Mouse (Mus musculus) megakaryocyte, adult 5-6 weeks (primary cell): ENCODE measurements around the gene Vezt. TPM values are rescaled to one million over a fixed set of nuclear protein-coding genes. Genes with fewer than 3 reads are reported as not detected.

Experiments used
- ATAC-seq: 2 replicates; pipeline ENCODE4 v1.8.0; 2016; ENCODE audit warnings: mild to moderate bottlenecking, inconsistent platforms; ENCODE audit not compliant: poor library complexity, severe bottlenecking
- total RNA-seq, 2 experiments: library from RNA; stranded (forward) in 1 of 2; stranded (reverse) in 1 of 2; fragments of 153-499, 151-499 nt in 1 of 2; fragments of 221-1000, 200-1000 nt in 1 of 2; gene quantifications; 2 replicates each; pipeline versions ENCODE4 v1.2.3 to v1.2.4; 2015 to 2017

The Vezt gene
- total RNA-seq, 2 experiments from 2014 or later = 5.0 to 7.7 TPM

DNA sequence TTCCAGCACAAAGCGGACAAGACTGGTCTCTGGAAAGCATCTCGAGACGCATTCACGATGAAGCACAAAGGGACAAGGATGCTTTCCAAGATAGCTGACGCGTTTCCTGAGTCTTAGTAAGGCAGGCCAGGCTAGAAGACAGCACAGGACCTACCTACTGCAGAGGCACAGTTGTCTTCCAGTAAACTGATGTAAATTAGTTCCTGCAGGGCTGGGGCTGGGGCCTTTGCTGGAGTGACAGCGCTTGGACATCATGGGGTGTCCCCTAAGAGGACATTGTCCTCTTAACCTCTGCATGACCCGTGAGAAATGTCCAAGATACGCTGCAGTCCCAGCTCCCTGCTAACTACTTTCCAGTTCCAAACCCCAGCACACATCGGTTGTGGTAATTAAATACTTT is 66.3 kb downstream of the Vezt start:
- no peak for ATAC-seq

DNA sequence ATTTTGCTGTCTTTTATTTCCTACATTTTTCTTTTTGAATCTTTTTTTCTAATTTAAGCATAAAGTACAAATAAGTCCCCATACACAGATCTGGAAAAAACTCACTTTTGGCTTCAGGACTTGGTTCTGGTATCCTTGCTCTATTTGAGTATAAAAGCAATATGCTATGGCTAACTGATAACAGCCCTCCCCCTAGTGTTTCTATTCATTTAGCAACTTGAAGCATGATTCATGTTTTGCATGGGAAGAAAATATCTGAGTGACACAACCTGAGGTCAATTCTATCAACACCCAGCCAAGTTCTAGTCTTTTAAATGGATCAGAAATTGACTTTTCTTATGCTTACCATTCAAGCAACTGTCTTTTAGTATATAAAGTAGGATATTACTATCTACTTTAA is 68.1 kb downstream of the Vezt start:
- ATAC-seq = no peak

GRCm38 (mm10) chr10:93954023-93954422 is 81.6 kb downstream of the Vezt start:
- no peak for ATAC-seq

DNA sequence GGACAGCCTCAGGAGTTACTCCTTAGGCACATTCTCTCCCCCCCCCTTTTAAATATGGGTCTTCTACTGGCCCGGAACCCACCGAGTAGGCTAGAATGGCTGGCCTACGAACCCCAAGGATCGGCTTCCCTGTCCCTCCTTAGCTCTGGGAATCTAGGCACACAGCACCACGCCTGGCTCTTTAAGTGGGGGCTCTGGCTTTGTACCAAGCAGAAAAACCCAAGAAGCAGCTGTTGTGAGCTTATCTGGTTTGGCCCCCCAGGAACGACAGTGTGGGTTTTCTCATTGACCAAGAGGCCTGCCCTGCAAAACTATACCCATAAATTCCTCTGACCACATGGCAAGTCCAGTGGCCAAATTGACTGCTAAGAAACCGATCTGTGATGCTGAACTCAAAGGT is 82.1 kb downstream of the Vezt start:
- ATAC-seq = no peak

GRCm38 (mm10) chr10:93950991-93951390 is 84.6 kb downstream of the Vezt start:
- ATAC-seq = no peak

DNA sequence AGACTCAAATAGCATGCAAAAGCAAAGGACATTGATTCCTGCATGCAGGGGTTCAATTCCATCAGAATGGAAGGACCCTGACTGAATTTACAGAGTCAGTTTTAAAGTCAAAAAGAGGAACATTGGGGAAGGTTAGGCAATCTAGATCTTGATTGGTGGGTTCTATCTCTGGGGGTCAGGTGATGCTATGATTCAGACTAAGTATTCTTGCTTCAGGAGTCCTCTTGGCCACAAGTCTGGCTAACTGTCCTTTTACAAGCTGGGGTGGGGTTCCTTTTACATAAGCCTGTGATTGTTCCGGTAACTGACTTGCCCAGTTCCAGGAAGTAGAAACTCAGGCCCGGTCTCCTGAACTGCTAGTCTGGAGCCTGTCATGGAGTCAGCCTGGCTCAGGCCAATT is 85.7 kb downstream of the Vezt start:
- peak; percentile 83 for ATAC-seq

- peak; percentile 55 for ATAC-seq
Measured at GRCm38 (mm10) chr10:93945843-93946499, 89.6 kb downstream of the Vezt start.

DNA sequence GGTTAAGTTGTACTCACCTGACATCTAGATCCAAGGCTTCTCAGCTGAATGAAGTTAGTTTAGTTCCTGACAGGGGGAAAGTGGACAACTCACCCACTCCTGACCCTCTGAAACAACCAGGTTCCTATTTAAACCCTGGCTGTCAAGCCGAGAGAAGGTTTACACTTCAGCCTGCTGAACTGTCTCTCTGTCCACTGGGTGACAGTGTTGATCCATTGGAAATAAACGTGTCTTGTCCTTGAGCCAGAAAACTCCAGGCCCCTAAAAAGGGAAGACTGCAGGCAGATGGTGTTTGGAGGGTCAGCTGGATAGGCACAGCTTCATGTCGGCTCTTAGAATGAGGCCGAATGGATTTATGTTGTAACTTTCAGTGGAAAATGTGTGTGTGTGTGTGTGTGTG is 90.3 kb downstream of the Vezt start:
- no peak for ATAC-seq

GRCm38 (mm10) chr10:93944241-93944640 is 91.4 kb downstream of the Vezt start:
- no peak for ATAC-seq

GRCm38 (mm10) chr10:93940279-93940678 is 95.3 kb downstream of the Vezt start:
- no peak for ATAC-seq

DNA sequence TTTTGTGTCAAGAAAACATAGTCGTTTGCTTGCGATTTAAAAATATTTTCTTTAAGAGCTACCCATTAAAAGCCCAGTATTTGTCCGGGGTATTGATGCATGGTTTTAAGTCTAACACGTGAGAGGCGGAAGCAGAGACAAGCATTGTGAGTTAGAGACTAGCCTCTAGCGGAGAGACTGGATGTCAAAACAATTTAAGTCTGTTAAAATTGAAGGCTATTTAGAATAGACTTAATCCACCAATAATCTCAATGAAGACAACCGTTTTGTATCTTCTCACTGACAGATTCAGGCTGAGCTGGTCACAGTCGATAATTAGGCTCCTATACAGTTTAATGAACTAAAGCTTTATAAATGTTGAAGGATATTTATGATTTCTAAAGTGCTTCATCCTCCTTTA is 95.9 kb downstream of the Vezt start:
- ATAC-seq = no peak

- ATAC-seq = no peak
Measured at GRCm38 (mm10) chr10:93938844-93939271, 96.8 kb downstream of the Vezt start.

DNA sequence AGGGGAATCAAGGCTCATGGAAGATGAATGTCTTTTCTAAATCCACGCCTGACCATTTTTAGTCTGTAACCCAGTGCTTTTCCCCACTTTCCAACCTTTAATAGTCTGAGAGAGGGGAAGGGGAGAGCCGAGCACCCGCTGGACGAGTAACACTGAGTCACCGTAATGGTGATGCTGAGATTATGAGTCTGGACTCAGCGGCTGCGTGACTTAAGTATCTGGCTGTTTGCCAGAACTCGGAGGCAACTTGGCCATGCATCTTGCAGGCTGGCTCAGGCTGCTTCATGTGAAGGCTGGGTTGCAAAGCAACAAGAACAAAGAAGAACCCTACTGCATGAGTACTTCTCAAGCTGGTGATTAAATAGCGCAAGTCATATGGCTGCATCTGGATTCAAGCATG is 101.6 kb downstream of the Vezt start:
- no peak for ATAC-seq

GRCm38 (mm10) chr10:93932861-93933260 is 102.8 kb downstream of the Vezt start:
- ATAC-seq = no peak

GRCm38 (mm10) chr10:93932020-93932419 is 103.6 kb downstream of the Vezt start:
- no peak for ATAC-seq

DNA sequence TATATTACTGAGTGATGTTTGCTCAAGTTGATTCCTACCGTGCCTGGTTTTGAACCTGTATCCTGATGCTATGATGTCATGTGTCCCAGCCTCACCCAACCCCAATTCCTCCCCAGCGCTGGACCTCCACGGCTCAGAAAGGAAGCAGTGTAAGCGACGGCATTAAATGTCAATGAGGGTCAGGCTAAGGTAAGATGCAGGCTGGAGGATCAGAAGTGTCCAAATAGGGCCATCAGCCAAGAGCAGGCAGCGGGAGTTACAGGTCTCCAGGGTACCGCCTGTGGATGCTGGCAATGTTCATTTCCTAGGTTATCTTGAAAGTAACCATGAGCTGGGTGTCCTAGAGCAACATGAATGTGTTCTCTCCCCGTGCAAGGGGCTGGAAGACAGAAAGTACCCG is 104.2 kb downstream of the Vezt start:
- ATAC-seq = no peak

DNA sequence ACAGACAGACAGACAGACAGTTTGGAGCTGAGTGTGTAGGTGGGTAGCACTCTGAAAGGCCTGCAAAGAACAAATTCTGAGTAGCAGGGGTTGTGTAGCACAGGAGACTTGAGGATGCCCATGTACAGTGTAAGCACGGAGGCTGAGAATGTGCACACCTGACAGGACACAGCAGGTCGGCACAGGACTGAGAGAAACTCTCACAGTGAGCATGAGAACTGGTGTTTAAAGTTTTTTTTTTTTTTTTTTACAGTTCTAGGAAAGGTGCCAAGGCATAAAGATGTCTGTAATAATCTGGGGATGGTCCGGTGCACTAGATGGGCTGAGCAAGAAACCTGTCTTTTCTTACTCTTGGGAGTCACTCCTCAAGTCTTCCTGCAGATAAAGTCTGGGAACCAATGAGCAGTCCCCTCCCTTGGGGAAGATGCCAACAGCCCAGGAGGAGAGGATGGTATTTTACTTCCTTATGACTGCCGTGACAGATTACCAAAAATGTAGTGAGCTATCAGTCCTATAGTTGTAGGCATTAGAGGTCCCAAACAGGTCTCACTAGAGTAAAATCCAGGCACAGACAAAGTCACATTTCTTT is 105.3 kb downstream of the Vezt start:
- no peak for ATAC-seq

- ATAC-seq = no peak
Measured at GRCm38 (mm10) chr10:93924666-93925065, 111.0 kb downstream of the Vezt start.

- no peak for ATAC-seq
Measured at GRCm38 (mm10) chr10:93921160-93921559, 114.5 kb downstream of the Vezt start.

DNA sequence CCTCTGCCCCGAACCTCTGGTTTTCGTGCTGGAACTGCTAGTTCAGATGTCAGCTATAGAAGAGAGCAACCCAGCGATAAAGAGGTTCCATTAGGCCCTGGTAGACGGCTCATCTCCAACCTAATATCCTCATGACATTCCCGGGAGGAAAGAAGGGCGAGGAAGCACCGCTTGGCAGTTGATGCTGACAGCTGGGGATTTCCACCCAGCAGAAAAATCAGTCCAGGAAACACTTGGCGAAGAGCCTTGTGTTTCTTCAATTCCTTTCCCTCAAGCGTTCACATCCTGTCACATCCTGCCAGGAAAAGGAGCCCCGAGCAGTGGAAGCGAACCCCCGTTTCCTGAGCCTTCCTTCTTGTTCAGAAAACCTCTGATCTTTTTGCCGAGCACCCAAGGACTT is 116.4 kb downstream of the Vezt start:
- ATAC-seq = no peak

- ATAC-seq = no peak
Measured at GRCm38 (mm10) chr10:93918701-93919100, 116.9 kb downstream of the Vezt start.

- ATAC-seq = 0 out of 2 replicates have a peak, but pooled peaks have one; percentile 47
Measured at GRCm38 (mm10) chr10:93918087-93918486, 117.5 kb downstream of the Vezt start.

DNA sequence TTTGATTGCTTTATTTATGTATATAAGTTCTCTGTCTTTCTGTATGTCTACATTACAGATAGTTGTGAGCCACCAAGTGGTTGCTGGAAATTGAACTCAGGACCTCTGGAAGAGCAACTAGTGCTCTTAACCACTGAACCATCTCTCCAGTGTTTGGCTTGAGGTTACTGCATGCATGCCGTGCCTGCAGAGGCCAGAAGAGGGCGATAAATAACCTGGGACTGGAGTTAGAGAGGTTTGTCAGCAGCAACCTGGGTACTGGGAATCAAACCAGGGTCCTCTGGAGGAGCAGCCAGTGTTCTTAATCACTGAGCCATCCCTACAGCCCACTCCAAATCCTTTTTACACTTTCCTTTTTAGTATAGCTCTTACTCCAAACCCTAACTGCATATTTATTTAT is 118.8 kb downstream of the Vezt start:
- ATAC-seq = no peak
